Mouse (Mus musculus) lung, adult 2 months (tissue): ENCODE measurements around the gene Ptgs1.

Experiments used
- CTCF ChIP-seq: fragments of 200-500 bp; IDR thresholded peaks from 2 replicates; pipeline ENCODE4 v1.5.1; 2011; ENCODE audit warnings: mild to moderate bottlenecking, low read length, control low read depth; ENCODE audit not compliant: insufficient read depth
- POLR2A ChIP-seq: fragments of 200-500 bp; IDR thresholded peaks from 2 replicates; pipeline ENCODE4 v1.6.1; 2011; ENCODE audit warnings: low read depth, mild to moderate bottlenecking, control low read depth, low read length, borderline replicate concordance; ENCODE audit errors: extremely low read depth

- TF ChIP-seq CTCF (no peak), POLR2A (no peak)
Observed at GRCm38 (mm10) chr2:36210796-36211195, 19.4 kb upstream of the Ptgs1 start.
